Mouse (Mus musculus) heart, embryonic 11.5 days (tissue): Measurements from ENCODE around the gene Impg1. TPM values are rescaled to one million over a fixed set of nuclear protein-coding genes. Genes with fewer than 3 reads are reported as not detected.

ENCODE experiments used
- ATAC-seq: fragments of 200-750 bp; cut with Nextera tagmentation; replicated peaks from 2 replicates; pipeline ENCODE4 v1.8.0; 2017; ENCODE audit warnings: moderate library complexity; ENCODE audit not compliant: insufficient number of reproducible peaks, low FRiP score, low TSS enrichment
- H3K27ac ChIP-seq: fragments of 300-500 bp; sonication (generic); 2 replicates; pipeline ENCODE4 v1.5.1; 2014; ENCODE audit warnings: mild to moderate bottlenecking, low read depth, low read length
- H3K27me3 ChIP-seq: fragments of 300-500 bp; sonication (generic); 2 replicates; pipeline ENCODE4 v1.6.1; 2014; ENCODE audit warnings: mild to moderate bottlenecking, low read length, mixed read lengths; ENCODE audit not compliant: control insufficient read depth, insufficient read depth
- H3K36me3 ChIP-seq: fragments of 300-500 bp; sonication (generic); 2 replicates; pipeline ENCODE4 v1.6.1; 2014; ENCODE audit warnings: mild to moderate bottlenecking, low read length, moderate library complexity, mixed read lengths; ENCODE audit not compliant: control insufficient read depth, insufficient read depth
- H3K4me1 ChIP-seq: fragments of 300-500 bp; sonication (generic); 2 replicates; pipeline ENCODE4 v1.6.1; 2014; ENCODE audit warnings: low read length; ENCODE audit not compliant: control insufficient read depth, insufficient read depth
- H3K4me2 ChIP-seq: fragments of 300-500 bp; sonication (generic); 2 replicates; pipeline ENCODE4 v1.6.1; 2014; ENCODE audit warnings: mild to moderate bottlenecking, moderate library complexity
- H3K4me3 ChIP-seq: fragments of 300-500 bp; sonication (generic); 2 replicates; pipeline ENCODE4 v1.5.1; 2014; ENCODE audit warnings: low read depth, low read length
- H3K9ac ChIP-seq: fragments of 300-500 bp; sonication (generic); 2 replicates; pipeline ENCODE4 v1.6.1; 2014; ENCODE audit warnings: mild to moderate bottlenecking, low read depth, low read length, moderate library complexity
- H3K9me3 ChIP-seq: fragments of 300-500 bp; sonication (generic); replicated peaks from 2 replicates; pipeline ENCODE4 v1.6.1; 2016; ENCODE audit warnings: low read length; ENCODE audit not compliant: control insufficient read depth
- WGBS: fragments of 180-500 bp; shearing (Covaris S2); extraction: QIAGEN DNeasy Blood & Tissue Kit; methylation state at CpG from one replicate; pipeline ENCODE4 v1.1.7; 2014; ENCODE audit not compliant: insufficient replicate concordance; 5-methylcytosine and 5-hydroxymethylcytosine counted together
- polyA plus RNA-seq: library from polyadenylated mRNA; unstranded; fragments of >200 nt; fragmentation: Nextera tagmentation; extraction: Ambion mirVana; gene quantifications from 2 replicates; pipeline ENCODE4 v1.2.1, GENCODE M21; 2014

Impg1 gene
- polyA plus RNA-seq, 1 experiment from 2014 or later: 0.14 TPM

DNA sequence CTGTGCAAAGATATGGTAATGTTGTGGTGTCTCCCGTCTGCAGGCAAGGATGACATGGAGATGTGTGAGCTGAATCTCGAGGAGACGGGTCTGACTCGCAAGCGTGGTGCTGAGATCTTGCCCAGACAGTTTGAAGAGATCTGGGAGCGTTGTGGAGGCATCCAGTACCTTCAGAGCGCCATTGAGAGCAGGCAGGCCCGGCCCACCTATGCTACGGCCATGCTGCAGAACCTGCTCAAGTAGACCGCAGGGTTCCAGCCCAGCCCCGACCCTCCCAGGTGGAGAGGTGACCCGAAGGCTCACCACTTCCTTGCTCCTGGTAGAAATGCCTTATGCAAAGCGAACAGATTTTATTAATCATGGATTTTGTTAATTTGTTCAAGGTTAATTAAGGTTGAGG lies 157.7 kb downstream of the Impg1 start:
- Histone ChIP-seq H3K4me1 (no peaks in the 10 kb centered on the region), H3K4me2 (no peak overlapping the region), H3K9me3 (no peaks in the 10 kb centered on the region), H3K27ac (no peak overlapping the region), H3K36me3 (no peaks in the 10 kb centered on the region; the same call in 1 of the 2 replicates), H3K9ac (no peak overlapping the region), H3K4me3 (no peak overlapping the region), H3K27me3 (no peaks in the 10 kb centered on the region)
- WGBS: 82% methylated on average over 13 of the region's 13 CpGs
- ATAC-seq: no peak

DNA sequence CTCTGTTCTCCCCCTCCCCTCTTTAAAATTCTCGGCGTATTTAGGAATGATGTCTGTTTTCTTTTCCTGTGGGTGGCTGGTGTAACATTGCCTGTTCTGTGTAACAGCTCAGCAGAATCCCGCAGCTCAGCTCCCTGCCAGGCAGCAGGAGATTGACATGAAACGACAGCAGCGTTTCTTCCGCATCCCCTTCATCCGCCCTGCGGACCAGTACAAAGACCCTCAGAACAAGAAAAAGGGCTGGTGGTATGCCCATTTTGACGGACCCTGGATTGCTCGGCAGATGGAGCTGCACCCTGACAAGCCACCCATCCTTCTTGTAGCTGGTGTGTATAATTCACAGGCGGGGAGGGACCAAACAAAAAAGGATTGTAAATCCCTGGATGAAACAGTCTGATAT lies 158.4 kb downstream of the Impg1 start:
- H3K4me1 ChIP-seq: no peaks in the 10 kb centered on the region
- H3K9me3 ChIP-seq: no peaks in the 10 kb centered on the region
- ATAC-seq: no peak
- H3K9ac ChIP-seq: no peak overlapping the region
- no peak overlapping the region for H3K4me2 ChIP-seq
- H3K36me3 ChIP-seq: no peaks in the 10 kb centered on the region; the same call in 1 of the 2 replicates
- no peaks in the 10 kb centered on the region for H3K27me3 ChIP-seq
- no peak overlapping the region for H3K27ac ChIP-seq
- no peak overlapping the region for H3K4me3 ChIP-seq
- WGBS: 59% methylated on average over 11 of the region's 11 CpGs

DNA sequence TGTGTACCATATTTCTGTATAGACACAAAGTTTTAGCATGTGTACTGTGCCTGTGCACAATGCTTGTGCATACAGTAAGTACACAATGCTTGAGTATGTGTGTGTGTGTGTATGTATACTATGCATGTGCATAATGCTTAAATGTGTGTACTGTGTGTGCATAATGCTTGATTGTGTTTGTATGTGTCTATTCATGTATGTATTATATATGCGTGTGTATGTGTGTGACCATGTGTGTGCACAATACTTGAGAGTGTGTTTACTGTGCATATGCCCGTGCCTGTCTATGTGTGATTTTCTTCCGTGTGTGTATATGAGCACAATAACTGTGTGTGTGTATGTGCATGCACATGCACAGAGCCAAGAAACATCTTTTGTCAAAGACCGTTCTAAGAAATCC lies 158.9 kb downstream of the Impg1 start:
- Histone ChIP-seq H3K9ac (no peak overlapping the region), H3K4me3 (no peak overlapping the region), H3K4me1 (no peaks in the 10 kb centered on the region), H3K4me2 (no peak overlapping the region), H3K27me3 (no peaks in the 10 kb centered on the region), H3K27ac (no peak overlapping the region), H3K36me3 (no peaks in the 10 kb centered on the region; the same call in 1 of the 2 replicates), H3K9me3 (no peaks in the 10 kb centered on the region)
- no peak for ATAC-seq
- WGBS: 85% methylated on average over 4 of the region's 4 CpGs

GRCm38 (mm10) chr9:80303518-80303917 lies 161.8 kb downstream of the Impg1 start:
- no peaks in the 10 kb centered on the region for H3K9me3 ChIP-seq
- WGBS: 66% methylated on average over 4 of the region's 4 CpGs
- ATAC-seq: no peak
- H3K27ac ChIP-seq: no peak overlapping the region
- H3K9ac ChIP-seq: no peak overlapping the region
- H3K4me1 ChIP-seq: no peaks in the 10 kb centered on the region
- H3K36me3 ChIP-seq: no peaks in the 10 kb centered on the region; the same call in 1 of the 2 replicates
- H3K4me2 ChIP-seq: no peak overlapping the region
- H3K27me3 ChIP-seq: no peaks in the 10 kb centered on the region
- H3K4me3 ChIP-seq: no peak overlapping the region

GRCm38 (mm10) chr9:80299031-80299430 lies 166.2 kb downstream of the Impg1 start:
- Histone ChIP-seq H3K9me3 (no peaks in the 10 kb centered on the region), H3K27me3 (no peaks in the 10 kb centered on the region), H3K4me3 (no peak overlapping the region), H3K9ac (no peak overlapping the region), H3K4me2 (no peak overlapping the region), H3K36me3 (no peaks in the 10 kb centered on the region), H3K27ac (no peak overlapping the region), H3K4me1 (no peaks in the 10 kb centered on the region)
- 82% methylated on average over 9 of the region's 9 CpGs for WGBS
- ATAC-seq: no peak

DNA sequence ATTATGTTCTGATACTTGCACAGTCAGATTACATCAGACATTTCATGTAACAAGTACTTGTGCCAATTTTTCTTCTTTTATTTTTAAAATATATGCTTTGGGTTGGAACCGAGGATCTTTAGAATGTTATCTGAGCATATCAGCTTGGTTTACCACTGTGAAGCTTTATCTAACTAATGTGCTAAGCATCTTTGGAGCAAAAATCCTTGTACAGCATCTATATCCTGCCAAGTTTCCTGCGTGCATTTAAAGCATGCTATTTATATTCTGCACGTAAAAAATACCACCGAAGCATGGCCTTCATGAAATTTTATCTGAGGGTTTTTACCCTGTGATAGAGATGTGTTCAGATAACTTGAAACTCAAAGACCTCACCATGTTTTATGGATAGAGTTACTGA lies 169.2 kb downstream of the Impg1 start:
- no peak overlapping the region for H3K4me3 ChIP-seq
- no peaks in the 10 kb centered on the region for H3K36me3 ChIP-seq
- H3K27me3 ChIP-seq: no peaks in the 10 kb centered on the region
- ATAC-seq: no peak
- no peak overlapping the region for H3K27ac ChIP-seq
- no peak overlapping the region for H3K9ac ChIP-seq
- H3K9me3 ChIP-seq: no peaks in the 10 kb centered on the region
- no peaks in the 10 kb centered on the region for H3K4me1 ChIP-seq
- WGBS: 71% methylated on average over 4 of the region's 4 CpGs
- no peak overlapping the region for H3K4me2 ChIP-seq

GRCm38 (mm10) chr9:80293056-80293584 lies 172.2 kb downstream of the Impg1 start:
- WGBS: 50% methylated on average over 2 of the region's 2 CpGs
- Histone ChIP-seq H3K9ac (no peak overlapping the region), H3K4me1 (no peaks in the 10 kb centered on the region), H3K4me3 (no peak overlapping the region), H3K27ac (no peak overlapping the region), H3K36me3 (peaks cover 3% of the 10 kb centered on the region; the same call in 1 of the 2 replicates), H3K9me3 (no peaks in the 10 kb centered on the region), H3K4me2 (no peak overlapping the region), H3K27me3 (no peaks in the 10 kb centered on the region)
- ATAC-seq: no peak

- WGBS: 87% methylated on average over 7 of the region's 7 CpGs
- peaks cover 5% of the 10 kb centered on the region; the same call in 1 of the 2 replicates for H3K36me3 ChIP-seq
- H3K4me2 ChIP-seq: no peak overlapping the region
- H3K4me3 ChIP-seq: no peak overlapping the region
- no peaks in the 10 kb centered on the region for H3K9me3 ChIP-seq
- H3K9ac ChIP-seq: no peak overlapping the region
- no peak for ATAC-seq
- no peaks in the 10 kb centered on the region for H3K4me1 ChIP-seq
- H3K27me3 ChIP-seq: no peaks in the 10 kb centered on the region
- no peak overlapping the region for H3K27ac ChIP-seq
These were observed 178.4 kb downstream of the Impg1 start for GRCm38 (mm10) chr9:80286845-80287244.

- Histone ChIP-seq H3K9me3 (no peaks in the 10 kb centered on the region), H3K4me2 (no peak overlapping the region), H3K4me1 (no peaks in the 10 kb centered on the region), H3K4me3 (no peak overlapping the region), H3K9ac (no peak overlapping the region), H3K36me3 (peaks cover 5% of the 10 kb centered on the region; the same call in 1 of the 2 replicates), H3K27ac (no peak overlapping the region), H3K27me3 (no peaks in the 10 kb centered on the region)
- 83% methylated on average over 2 of the region's 2 CpGs for WGBS
- no peak for ATAC-seq
These were observed 180.6 kb downstream of the Impg1 start for GRCm38 (mm10) chr9:80284539-80285174.
